Mouse (Mus musculus) neural tube, embryonic 11.5 days (tissue): ENCODE measurements around the gene Slc25a45. TPM values are rescaled to one million over a fixed set of nuclear protein-coding genes. Genes with fewer than 3 reads are reported as not detected.

Experiments used
- ATAC-seq: fragments of 200-750 bp; cut with Nextera tagmentation; 2 replicates; pipeline ENCODE4 v1.8.0; 2017; ENCODE audit warnings: moderate number of reproducible peaks, mild to moderate bottlenecking, moderate TSS enrichment, moderate library complexity; ENCODE audit not compliant: insufficient read depth, low FRiP score, low TSS enrichment
- DNase-seq: peaks from one replicate; pipeline ENCODE4 v3.0.0-alpha.2; 2015; ENCODE audit warnings: low spot score
- H3K27ac ChIP-seq: fragments of 300-500 bp; sonication (generic); 2 replicates; pipeline ENCODE4 v1.5.1; 2014; ENCODE audit warnings: low read depth, mild to moderate bottlenecking, low read length
- H3K27me3 ChIP-seq: fragments of 300-500 bp; sonication (generic); 2 replicates; pipeline ENCODE4 v1.6.1; 2014; ENCODE audit warnings: mild to moderate bottlenecking, low read length, mixed read lengths; ENCODE audit not compliant: control insufficient read depth, insufficient read depth
- H3K36me3 ChIP-seq: fragments of 300-500 bp; sonication (generic); 2 replicates; pipeline ENCODE4 v1.6.1; 2014; ENCODE audit warnings: mild to moderate bottlenecking, low read length, moderate library complexity, mixed read lengths; ENCODE audit not compliant: control insufficient read depth, insufficient read depth
- H3K4me1 ChIP-seq: fragments of 300-500 bp; sonication (generic); 2 replicates; pipeline ENCODE4 v1.6.1; 2014; ENCODE audit warnings: low read length, mixed read lengths; ENCODE audit not compliant: control insufficient read depth, insufficient read depth
- H3K4me2 ChIP-seq: fragments of 300-500 bp; sonication (generic); 2 replicates; pipeline ENCODE4 v1.6.1; 2014; ENCODE audit warnings: low read depth, mild to moderate bottlenecking, moderate library complexity
- H3K4me3 ChIP-seq: fragments of 300-500 bp; sonication (generic); 2 replicates; pipeline ENCODE4 v1.5.1; 2014; ENCODE audit warnings: low read depth, low read length
- H3K9ac ChIP-seq: fragments of 300-500 bp; sonication (generic); 2 replicates; pipeline ENCODE4 v1.6.1; 2014; ENCODE audit warnings: mild to moderate bottlenecking, low read length
- H3K9me3 ChIP-seq: fragments of 300-500 bp; sonication (generic); 2 replicates; pipeline ENCODE4 v1.6.1; 2016; ENCODE audit warnings: low read length; ENCODE audit not compliant: control insufficient read depth
- WGBS: fragments of 180-500 bp; shearing (Covaris S2); extraction: QIAGEN DNeasy Blood & Tissue Kit; methylation state at CpG from one replicate; pipeline ENCODE4 v1.1.7; 2014; 5-methylcytosine and 5-hydroxymethylcytosine counted together
- polyA plus RNA-seq: library from polyadenylated mRNA; unstranded; fragments of >200 nt; fragmentation: Nextera tagmentation; extraction: Ambion mirVana; gene quantifications from 2 replicates; pipeline ENCODE4 v1.2.1, GENCODE M21; 2014

Slc25a45 gene
- polyA plus RNA-seq, 1 experiment from 2014 or later: 0.74 TPM

- Histone ChIP-seq H3K9ac (no peak overlapping the region), H3K4me2 (no peak overlapping the region), H3K4me1 (peaks cover 20% of the 10 kb centered on the region), H3K36me3 (no peaks in the 10 kb centered on the region), H3K4me3 (no peak overlapping the region), H3K27me3 (no peaks in the 10 kb centered on the region), H3K9me3 (no peaks in the 10 kb centered on the region), H3K27ac (no peak overlapping the region)
- DNase-seq (no peak), ATAC-seq (no peak)
- 85% methylated on average over 14 of the region's 14 CpGs for whole genome bisulfite sequencing
These were observed 38.1 kb upstream of the Slc25a45 start for GRCm38 (mm10) chr19:5839317-5840085.

GRCm38 (mm10) chr19:5840086-5840889, 37.3 kb upstream of the Slc25a45 start:
- no peak overlapping the region for H3K27ac ChIP-seq

GRCm38 (mm10) chr19:5840890-5841388, 36.7 kb upstream of the Slc25a45 start:
- peaks cover 29% of the 10 kb centered on the region for H3K4me1 ChIP-seq
- 92% methylated on average over 9 of the region's 9 CpGs for WGBS
- no peak overlapping the region for H3K4me2 ChIP-seq
- no peaks in the 10 kb centered on the region for H3K9me3 ChIP-seq
- H3K27ac ChIP-seq: no peak overlapping the region
- no peaks in the 10 kb centered on the region for H3K27me3 ChIP-seq
- H3K9ac ChIP-seq: no peak overlapping the region
- no peak for ATAC-seq
- no peaks in the 10 kb centered on the region for H3K36me3 ChIP-seq
- no peak for DNase-seq
- H3K4me3 ChIP-seq: no peak overlapping the region

More at GRCm38 (mm10) chr19:5840086-5840889, 37.3 kb upstream of the Slc25a45 start:
- no peak for ATAC-seq
- H3K9ac ChIP-seq: no peak overlapping the region
- H3K27me3 ChIP-seq: no peaks in the 10 kb centered on the region
- H3K4me3 ChIP-seq: no peak overlapping the region
- WGBS: 79% methylated on average over 18 of the region's 18 CpGs
- H3K4me2 ChIP-seq: no peak overlapping the region
- H3K36me3 ChIP-seq: no peaks in the 10 kb centered on the region
- H3K4me1 ChIP-seq: peaks cover 26% of the 10 kb centered on the region
- DNase-seq: no peak
- no peaks in the 10 kb centered on the region for H3K9me3 ChIP-seq

- Histone ChIP-seq H3K9me3 (no peaks in the 10 kb centered on the region), H3K9ac (no peak overlapping the region), H3K4me2 (no peak overlapping the region), H3K36me3 (no peaks in the 10 kb centered on the region), H3K4me3 (no peak overlapping the region), H3K4me1 (peaks cover 29% of the 10 kb centered on the region), H3K27me3 (no peaks in the 10 kb centered on the region), H3K27ac (no peak overlapping the region)
- DNase-seq: no peak
- no peak for ATAC-seq
- WGBS: 51% methylated on average over 4 of the region's 4 CpGs
These were observed 36.1 kb upstream of the Slc25a45 start for GRCm38 (mm10) chr19:5841389-5841946.

GRCm38 (mm10) chr19:5841999-5842784, 35.4 kb upstream of the Slc25a45 start:
- WGBS: 53% methylated on average over 5 of the region's 5 CpGs
- H3K4me1 ChIP-seq: peaks cover 33% of the 10 kb centered on the region
- no peak for DNase-seq
- no peaks in the 10 kb centered on the region for H3K27me3 ChIP-seq
- no peak overlapping the region for H3K4me3 ChIP-seq
- no peak overlapping the region; the same call in 1 of the 2 replicates for H3K9ac ChIP-seq
- no peak overlapping the region for H3K4me2 ChIP-seq
- ATAC-seq: no peak
- H3K36me3 ChIP-seq: no peaks in the 10 kb centered on the region
- 0 out of 2 replicates have a peak overlapping the region, but pooled peaks have one; percentile 35 for H3K27ac ChIP-seq
- H3K9me3 ChIP-seq: no peaks in the 10 kb centered on the region

GRCm38 (mm10) chr19:5842785-5843730, 34.5 kb upstream of the Slc25a45 start:
- Histone ChIP-seq H3K27ac (0 out of 2 replicates have a peak overlapping the region, but pooled peaks have one; percentile 17), H3K4me3 (no peak overlapping the region), H3K4me2 (no peak overlapping the region), H3K27me3 (no peaks in the 10 kb centered on the region), H3K36me3 (no peaks in the 10 kb centered on the region), H3K4me1 (peaks cover 41% of the 10 kb centered on the region), H3K9me3 (no peaks in the 10 kb centered on the region), H3K9ac (no peak overlapping the region)
- ATAC-seq (no peak), DNase-seq (no peak)
- 66% methylated on average over 9 of the region's 9 CpGs for WGBS

GRCm38 (mm10) chr19:5843781-5844691, 33.6 kb upstream of the Slc25a45 start:
- Histone ChIP-seq H3K4me1 (peaks cover 51% of the 10 kb centered on the region), H3K36me3 (no peaks in the 10 kb centered on the region), H3K27ac (no peak overlapping the region), H3K27me3 (no peaks in the 10 kb centered on the region), H3K4me3 (peak overlapping the region; percentile 15; the same call in 1 of the 2 replicates), H3K9me3 (no peaks in the 10 kb centered on the region), H3K4me2 (peak overlapping the region; percentile 4; the same call in 1 of the 2 replicates), H3K9ac (peak overlapping the region; percentile 9; the same call in 1 of the 2 replicates)
- ATAC-seq (no peak), DNase-seq (no peak)
- 86% methylated on average over 30 of the region's 30 CpGs for WGBS
